Mouse (Mus musculus) embryonic facial prominence, embryonic 14.5 days (tissue): ENCODE measurements around the gene Hoxa5. TPM values are rescaled to one million over a fixed set of nuclear protein-coding genes. Genes with fewer than 3 reads are reported as not detected.

ENCODE experiments used
- ATAC-seq: fragments of 200-750 bp; cut with Nextera tagmentation; 2 replicates; pipeline ENCODE4 v1.8.0; 2017; ENCODE audit warnings: low read depth, moderate number of reproducible peaks, moderate TSS enrichment
- DNase-seq: peaks from one replicate; pipeline ENCODE4 v3.0.0-alpha.2; 2015; ENCODE audit warnings: low spot score
- H3K27ac ChIP-seq: fragments of 300-500 bp; sonication (generic); replicated peaks from 2 replicates; pipeline ENCODE4 v1.5.1; 2014; ENCODE audit warnings: low read depth, mild to moderate bottlenecking, low read length, moderate library complexity
- H3K27me3 ChIP-seq: fragments of 300-500 bp; sonication (generic); replicated peaks from 2 replicates; pipeline ENCODE4 v1.6.1; 2014; ENCODE audit warnings: low read length; ENCODE audit not compliant: control insufficient read depth, insufficient read depth
- H3K36me3 ChIP-seq: fragments of 300-500 bp; sonication (generic); 2 replicates; pipeline ENCODE4 v1.6.1; 2014; ENCODE audit warnings: low read length, mixed read lengths; ENCODE audit not compliant: control insufficient read depth, insufficient read depth
- H3K4me1 ChIP-seq: fragments of 300-500 bp; sonication (generic); 2 replicates; pipeline ENCODE4 v1.6.1; 2014; ENCODE audit warnings: antibody characterized with exemption, low read length; ENCODE audit not compliant: control insufficient read depth, insufficient read depth
- H3K4me2 ChIP-seq: fragments of 300-500 bp; sonication (generic); 2 replicates; pipeline ENCODE4 v1.6.1; 2014; ENCODE audit warnings: low read depth, mild to moderate bottlenecking, low read length, moderate library complexity, mixed read lengths
- H3K4me3 ChIP-seq: fragments of 300-500 bp; sonication (generic); 2 replicates; pipeline ENCODE4 v1.5.1; 2014; ENCODE audit warnings: low read depth, mild to moderate bottlenecking, low read length
- H3K9ac ChIP-seq: fragments of 300-500 bp; sonication (generic); 2 replicates; pipeline ENCODE4 v1.6.1; 2014; ENCODE audit warnings: low read depth, mild to moderate bottlenecking, low read length, moderate library complexity, mixed read lengths
- H3K9me3 ChIP-seq: fragments of 300-500 bp; sonication (generic); 2 replicates; pipeline ENCODE4 v1.6.1; 2016; ENCODE audit warnings: low read length; ENCODE audit not compliant: control insufficient read depth
- WGBS: fragments of 180-500 bp; shearing (Covaris S2); extraction: QIAGEN DNeasy Blood & Tissue Kit; methylation state at CpG from one replicate; pipeline ENCODE4 v1.1.7; 2014; 5-methylcytosine and 5-hydroxymethylcytosine counted together
- polyA plus RNA-seq: library from polyadenylated mRNA; unstranded; fragments of >200 nt; fragmentation: Nextera tagmentation; extraction: Ambion mirVana; gene quantifications from 2 replicates; pipeline ENCODE4 v1.2.1, GENCODE M21; 2014

Gene Hoxa5
- polyA plus RNA-seq, 1 experiment from 2014 or later, result 2.4 TPM

DNA sequence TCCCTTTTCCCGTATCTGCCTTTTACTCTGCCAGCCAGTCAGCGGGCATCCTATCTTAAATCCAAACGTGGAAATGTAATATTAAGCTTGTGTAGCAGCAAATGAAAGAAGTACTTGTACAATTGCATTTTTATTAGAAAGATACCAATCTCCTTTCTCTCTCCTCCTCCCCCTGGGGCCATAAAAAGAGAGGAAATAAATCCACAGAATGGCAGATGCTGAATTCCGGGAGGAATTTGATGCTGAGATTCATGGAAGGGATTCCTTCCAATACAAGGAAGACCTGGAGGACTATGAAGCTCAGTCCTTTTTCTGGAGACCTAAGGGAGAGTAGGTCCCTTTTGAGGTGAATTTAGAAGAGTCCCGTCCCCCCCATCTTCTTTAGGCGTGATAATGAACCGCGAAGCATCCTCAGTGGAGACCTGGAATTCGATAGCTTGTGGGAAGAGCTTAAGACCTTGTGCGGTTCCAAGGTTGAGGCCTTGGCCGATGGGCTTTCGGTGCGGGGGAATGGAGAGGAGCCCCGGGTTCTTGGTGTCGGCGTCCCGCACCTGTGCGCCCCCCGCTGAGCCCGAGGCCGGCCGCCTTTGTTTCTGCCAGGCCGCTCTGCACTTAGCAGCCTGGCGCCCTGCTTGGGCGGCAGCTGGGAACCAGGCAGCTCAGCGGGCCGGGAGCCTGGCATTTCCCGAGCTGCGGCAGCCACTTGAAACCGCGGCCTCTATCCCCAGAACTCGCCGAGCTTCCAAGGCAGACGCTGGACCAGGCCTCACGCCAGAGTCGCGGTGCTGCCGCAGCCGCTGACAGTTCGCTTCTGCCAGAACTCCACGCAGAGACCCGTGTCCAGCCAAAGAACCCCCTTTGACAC, 36.0 kb downstream of the Hoxa5 start:
- peaks cover 94% of the 10 kb centered on the region for H3K27me3 ChIP-seq
- ATAC-seq (no peak), DNase-seq (no peak)
- H3K4me3 ChIP-seq, result peak overlapping the region; percentile 36; the same call in 1 of the 2 replicates
- H3K36me3 ChIP-seq, result no peaks in the 10 kb centered on the region
- H3K9ac ChIP-seq, result peak overlapping the region; percentile 57; the same call in 1 of the 2 replicates
- no peaks in the 10 kb centered on the region for H3K9me3 ChIP-seq
- H3K4me2 ChIP-seq, result peak overlapping the region; percentile 99; the same call in 1 of the 2 replicates
- no peaks in the 10 kb centered on the region for H3K4me1 ChIP-seq
- WGBS, result 2% methylated on average over 32 of the region's 42 CpGs
- H3K27ac ChIP-seq, result peak overlapping the region; percentile 83; the same call in 1 of the 2 replicates

- no peaks in the 10 kb centered on the region for H3K36me3 ChIP-seq
- DNase-seq (no peak), ATAC-seq (no peak)
- peaks cover 94% of the 10 kb centered on the region for H3K27me3 ChIP-seq
- peak overlapping the region; percentile 83; the same call in 1 of the 2 replicates for H3K27ac ChIP-seq
- H3K4me1 ChIP-seq, result no peaks in the 10 kb centered on the region
- no peaks in the 10 kb centered on the region for H3K9me3 ChIP-seq
- peak overlapping the region; percentile 99; the same call in 1 of the 2 replicates for H3K4me2 ChIP-seq
- H3K9ac ChIP-seq, result peak overlapping the region; percentile 57; the same call in 1 of the 2 replicates
- 8% methylated on average over 14 of the region's 14 CpGs for WGBS
- H3K4me3 ChIP-seq, result peak overlapping the region; percentile 36; the same call in 1 of the 2 replicates
Measured at GRCm38 (mm10) chr6:52167736-52168161, 36.6 kb downstream of the Hoxa5 start.

DNA sequence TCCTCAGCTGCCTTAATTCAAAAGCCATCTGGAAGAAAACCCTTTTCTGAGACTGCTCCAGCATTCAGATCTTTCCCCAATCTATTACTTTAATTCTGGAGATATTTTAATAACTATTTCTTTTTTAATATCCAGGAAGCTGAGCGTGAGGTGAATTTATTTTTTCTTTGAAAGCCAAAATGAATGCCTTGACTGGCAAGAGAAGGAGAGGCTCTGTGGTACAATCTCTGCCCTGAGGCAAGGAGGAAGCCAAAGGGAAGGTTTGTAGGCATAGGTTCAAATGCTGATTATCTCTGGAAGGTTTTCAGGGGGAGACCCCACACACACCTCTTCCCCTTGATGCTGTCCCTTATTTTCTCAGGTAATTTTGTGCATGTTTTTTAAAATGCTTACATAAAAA, 37.2 kb downstream of the Hoxa5 start:
- WGBS, result 10% methylated on average over 1 of the region's 1 CpGs
- peak overlapping the region; percentile 36; the same call in 1 of the 2 replicates for H3K4me3 ChIP-seq
- H3K9ac ChIP-seq, result peak overlapping the region; percentile 57; the same call in 1 of the 2 replicates
- H3K27me3 ChIP-seq, result peaks cover 93% of the 10 kb centered on the region
- no peaks in the 10 kb centered on the region for H3K4me1 ChIP-seq
- H3K4me2 ChIP-seq, result peak overlapping the region; percentile 99; the same call in 1 of the 2 replicates
- no peaks in the 10 kb centered on the region for H3K9me3 ChIP-seq
- DNase-seq (no peak), ATAC-seq (no peak)
- no peaks in the 10 kb centered on the region for H3K36me3 ChIP-seq
- peak overlapping the region; percentile 83; the same call in 1 of the 2 replicates for H3K27ac ChIP-seq

DNA sequence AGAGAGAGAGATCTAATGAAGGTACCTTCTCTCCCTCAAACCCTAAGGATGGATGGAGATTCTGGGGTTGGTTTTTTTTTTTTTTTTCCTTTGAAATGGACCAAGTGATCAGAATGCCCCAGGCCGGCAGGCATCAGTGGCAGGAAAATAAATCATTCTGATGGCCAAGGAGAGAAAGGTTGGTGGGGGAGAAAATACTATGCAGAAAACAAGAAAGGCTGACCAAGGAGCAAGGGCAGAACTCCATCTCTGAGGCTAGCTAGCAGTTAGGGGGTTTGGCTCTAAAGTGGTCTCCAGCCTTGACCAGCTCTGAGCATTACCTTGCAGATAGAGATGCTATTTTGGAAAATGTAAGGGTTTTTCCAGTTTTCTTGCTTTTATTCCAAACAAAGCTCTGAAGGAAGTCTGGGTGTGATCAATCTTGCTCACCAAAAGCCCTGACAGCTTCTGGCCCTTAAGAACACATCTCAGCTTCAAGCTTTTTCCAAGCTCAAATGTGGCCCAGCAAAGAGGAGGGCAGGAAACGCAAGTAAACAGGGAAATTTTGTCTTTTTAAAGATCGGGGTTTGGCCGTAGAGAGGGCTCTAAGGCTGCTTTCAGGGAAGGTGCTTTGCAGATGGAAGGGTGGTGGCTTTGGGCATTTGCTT, 37.8 kb downstream of the Hoxa5 start:
- H3K27me3 ChIP-seq, result peaks cover 93% of the 10 kb centered on the region
- no peak for ATAC-seq
- DNase-seq, result no peak
- peak overlapping the region; percentile 36; the same call in 1 of the 2 replicates for H3K4me3 ChIP-seq
- H3K9ac ChIP-seq, result peak overlapping the region; percentile 57; the same call in 1 of the 2 replicates
- peak overlapping the region; percentile 83; the same call in 1 of the 2 replicates for H3K27ac ChIP-seq
- peak overlapping the region; percentile 99; the same call in 1 of the 2 replicates for H3K4me2 ChIP-seq
- WGBS, result 5% methylated on average over 4 of the region's 4 CpGs
- H3K9me3 ChIP-seq, result no peaks in the 10 kb centered on the region
- no peaks in the 10 kb centered on the region for H3K36me3 ChIP-seq
- H3K4me1 ChIP-seq, result no peaks in the 10 kb centered on the region

- peak overlapping the region; percentile 36; the same call in 1 of the 2 replicates for H3K4me3 ChIP-seq
- no peaks in the 10 kb centered on the region for H3K36me3 ChIP-seq
- no peak for ATAC-seq
- H3K4me2 ChIP-seq, result peak overlapping the region; percentile 99; the same call in 1 of the 2 replicates
- WGBS, result 2% methylated on average over 28 of the region's 28 CpGs
- DNase-seq, result no peak
- peak overlapping the region; percentile 83; the same call in 1 of the 2 replicates for H3K27ac ChIP-seq
- peak overlapping the region; percentile 57 for H3K9ac ChIP-seq
- peaks cover 92% of the 10 kb centered on the region for H3K27me3 ChIP-seq
- H3K4me1 ChIP-seq, result no peaks in the 10 kb centered on the region
- H3K9me3 ChIP-seq, result no peaks in the 10 kb centered on the region
Measured at GRCm38 (mm10) chr6:52165441-52166370, 38.7 kb downstream of the Hoxa5 start.

GRCm38 (mm10) chr6:52164626-52165440, 39.6 kb downstream of the Hoxa5 start, which contains the start of gene Hoxa2:
Gene Hoxa2 (minus strand): TSS chr6:52164831.
- DNase-seq (no peak), ATAC-seq (no peak)
- Histone ChIP-seq H3K4me2 (peak within 1 kb of the TSS; percentile 99; the same call in 1 of the 2 replicates), H3K27me3 (peaks cover 92% of the 10 kb centered on the region), H3K4me1 (no peaks in the 10 kb centered on the region), H3K27ac (peak within 1 kb of the TSS; percentile 83; the same call in 1 of the 2 replicates), H3K9ac (peak within 1 kb of the TSS; percentile 65), H3K4me3 (peak within 1 kb of the TSS; percentile 36), H3K9me3 (no peaks in the 10 kb centered on the region), H3K36me3 (no peaks in the 10 kb centered on the region)
- WGBS, result under 1% methylated on average over 25 of the region's 25 CpGs

DNA sequence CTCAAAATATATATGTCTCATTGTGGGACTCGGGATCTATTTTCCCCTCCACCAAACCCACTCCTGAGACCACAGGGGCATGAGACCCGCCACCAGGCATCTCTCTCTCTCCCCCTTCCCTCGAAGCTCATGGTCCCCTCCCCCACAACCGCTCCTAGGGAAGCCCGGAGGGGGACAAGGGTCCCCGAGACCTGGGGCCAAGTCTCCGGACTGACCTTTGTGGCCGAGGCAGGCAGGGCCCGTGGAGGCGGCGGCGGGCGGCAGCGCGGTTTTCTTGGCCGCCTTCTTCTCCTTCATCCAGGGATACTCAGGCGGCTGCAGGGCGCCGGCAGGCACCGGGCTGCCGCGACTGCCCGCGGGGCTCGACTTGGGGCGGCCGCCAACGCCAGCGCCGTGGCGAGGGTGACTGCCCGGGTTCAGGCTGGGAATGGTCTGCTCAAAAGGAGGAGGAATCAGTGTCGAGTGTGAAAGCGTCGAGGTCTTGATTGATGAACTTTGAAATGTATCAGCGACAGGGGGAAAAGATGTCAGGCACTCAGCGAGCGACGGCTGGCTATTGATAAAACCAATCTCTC, 40.2 kb downstream of the Hoxa5 start:
- Histone ChIP-seq H3K4me3 (peak overlapping the region; percentile 36), H3K4me1 (no peaks in the 10 kb centered on the region), H3K27ac (peak overlapping the region; percentile 83; the same call in 1 of the 2 replicates), H3K4me2 (peak overlapping the region; percentile 99; the same call in 1 of the 2 replicates), H3K27me3 (peaks cover 94% of the 10 kb centered on the region), H3K36me3 (no peaks in the 10 kb centered on the region), H3K9ac (peak overlapping the region; percentile 65), H3K9me3 (no peaks in the 10 kb centered on the region)
- DNase-seq, result no peak
- WGBS, result under 1% methylated on average over 26 of the region's 39 CpGs
- ATAC-seq, result no peak
